Mouse (Mus musculus): ENCODE measurements around the gene Rgl1.

DNA sequence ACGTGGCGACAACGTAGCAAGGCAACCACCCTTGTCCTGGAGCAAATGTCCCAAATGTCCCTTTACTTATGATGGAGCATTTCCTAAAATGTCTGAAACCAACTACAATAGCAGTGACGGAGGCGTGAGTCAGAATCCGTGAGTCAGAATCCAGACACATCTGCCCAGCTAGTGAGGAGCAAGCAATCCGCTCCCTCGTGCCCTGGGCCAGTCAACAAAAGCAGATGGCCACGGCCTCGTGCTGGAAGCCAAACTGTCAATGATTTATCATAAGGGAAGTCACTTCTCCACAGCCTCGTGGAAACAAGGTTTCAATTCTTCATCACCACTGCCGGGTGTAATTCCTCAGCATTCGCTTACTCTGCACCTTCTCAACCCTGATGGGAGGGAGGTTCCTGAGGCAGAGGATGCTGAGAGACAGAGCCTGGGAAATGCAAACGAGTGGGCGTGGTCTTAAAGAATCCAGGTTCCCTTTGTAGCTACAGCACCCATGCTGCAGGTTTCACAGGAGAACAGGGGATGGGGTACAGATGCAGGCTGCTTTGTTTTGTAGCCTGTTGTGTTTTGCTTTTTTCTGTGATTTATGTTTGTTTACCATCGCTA, 229.6 kb downstream of the Rgl1 start:
- no peak for TF ChIP-seq CTCF (IDR thresholded peaks at IDR 0.05; ENCODE audit: extremely low read depth, insufficient read depth, insufficient read length, insufficient replicate concordance)
- no peak for TF ChIP-seq POLR2A (IDR thresholded peaks at IDR 0.05; ENCODE audit: low read depth, low read length)
